Mouse (Mus musculus): ENCODE results near the gene Maff.
A peak's percentile ranks its signal among the peaks of the same experiment; 100 is the strongest.

Gene Maff

GRCm38 (mm10) chr15:79346051-79346793 lies at the start of gene Maff:
Maff (plus strand) TSS chr15:79346621.
- DNase-seq: no peak

- no peak for DNase-seq
Observed at GRCm38 (mm10) chr15:79298553-79298952, 47.9 kb upstream of the Maff start.

- DNase-seq: no peak
Observed at GRCm38 (mm10) chr15:79299563-79300155, 46.8 kb upstream of the Maff start.

- no peak for DNase-seq
Observed at GRCm38 (mm10) chr15:79303725-79304124, 42.7 kb upstream of the Maff start.

- no peak for DNase-seq
Observed at GRCm38 (mm10) chr15:79304832-79305231, 41.6 kb upstream of the Maff start.

GRCm38 (mm10) chr15:79306043-79306637 lies 40.3 kb upstream of the Maff start:
- DNase-seq: no peak

GRCm38 (mm10) chr15:79307861-79308260 lies 38.6 kb upstream of the Maff start:
- peak in 1 of 2 experiments; percentile 9 for DNase-seq

- DNase-seq: no peak
Observed at GRCm38 (mm10) chr15:79313848-79314369, 32.5 kb upstream of the Maff start.

- DNase-seq: no peak
Observed at GRCm38 (mm10) chr15:79321733-79322190, 24.7 kb upstream of the Maff start.

GRCm38 (mm10) chr15:79322281-79322990 lies 24.0 kb upstream of the Maff start:
- no peak for DNase-seq

- DNase-seq: no peak
Observed at GRCm38 (mm10) chr15:79322991-79323790, 23.2 kb upstream of the Maff start.

GRCm38 (mm10) chr15:79323791-79324155 lies 22.6 kb upstream of the Maff start:
- DNase-seq: no peak

- DNase-seq: no peak
Observed at GRCm38 (mm10) chr15:79324373-79324772, 22.0 kb upstream of the Maff start.

- no peak for DNase-seq
Observed at GRCm38 (mm10) chr15:79325742-79326141, 20.7 kb upstream of the Maff start.

- no peak for DNase-seq
Observed at GRCm38 (mm10) chr15:79326264-79326663, 20.2 kb upstream of the Maff start.

GRCm38 (mm10) chr15:79326971-79327961 lies 19.2 kb upstream of the Maff start:
- DNase-seq: peak; percentile 44 to 52

GRCm38 (mm10) chr15:79328058-79328938 lies 18.1 kb upstream of the Maff start, which contains the start of gene Pla2g6:
Pla2g6 (minus strand) TSS chr15:79328390.
- DNase-seq: peak; percentile 97 to 99

- DNase-seq: no peak
Observed at GRCm38 (mm10) chr15:79328939-79329275, 17.5 kb upstream of the Maff start.

- no peak for DNase-seq
Observed at GRCm38 (mm10) chr15:79329346-79329978, 17.0 kb upstream of the Maff start.

- no peak for DNase-seq
Observed at GRCm38 (mm10) chr15:79329979-79330363, 16.4 kb upstream of the Maff start.

Data from cerebellum, adult 18-20 months (tissue).